Mouse (Mus musculus) frontal cortex, adult (tissue): ENCODE results near the gene Ccdc117.
"Not testable (repeated sequence)": the region's sequence is repeated elsewhere in the genome, so short reads cannot be mapped to it uniquely, and the experiment has no call there.

ENCODE experiments used
- ATAC-seq: cut with Nextera tagmentation; 2 replicates; pipeline ENCODE4 v1.9.2; 2017; ENCODE audit warnings: mild to moderate bottlenecking, moderate library complexity, mixed read lengths; ENCODE audit not compliant: low TSS enrichment

Ccdc117 gene

DNA sequence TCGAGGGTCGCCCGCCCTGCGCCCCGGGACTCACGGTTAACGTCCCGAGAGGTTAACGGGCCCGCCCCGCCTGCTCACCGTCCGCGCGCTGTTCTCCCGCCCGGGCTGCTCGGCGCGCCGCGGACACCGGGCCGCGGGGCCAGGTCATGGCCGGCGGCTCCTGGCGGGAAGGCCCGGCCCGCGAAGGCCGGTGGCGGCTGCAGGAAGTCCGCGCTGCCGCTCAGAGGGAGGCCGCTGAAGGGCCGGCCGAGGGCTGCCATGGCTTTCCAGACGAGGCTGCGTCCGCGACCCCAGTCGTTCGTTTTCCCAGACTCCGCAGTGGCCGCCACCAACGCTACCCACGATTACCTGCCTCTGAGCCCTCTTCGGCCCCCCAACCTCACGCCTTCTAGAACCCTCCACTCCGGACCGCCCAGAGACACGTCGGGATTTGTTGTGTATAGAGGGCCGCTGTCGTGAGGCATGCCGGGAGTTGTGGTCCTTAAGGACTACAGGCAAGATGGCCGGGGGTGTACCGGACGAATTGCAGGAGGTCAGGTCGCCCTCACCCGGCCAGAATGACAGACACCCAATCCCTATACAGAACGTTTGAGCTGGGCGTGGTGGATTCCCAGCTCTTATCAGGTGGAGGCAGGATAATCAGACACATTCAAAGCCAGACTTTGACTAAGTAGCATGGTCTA is at the start of gene Ccdc117:
Gene Ccdc117, minus strand, starts transcription at position 389 of the 683 bp plus-strand sequence.
- ATAC-seq, result peak; percentile 99

DNA sequence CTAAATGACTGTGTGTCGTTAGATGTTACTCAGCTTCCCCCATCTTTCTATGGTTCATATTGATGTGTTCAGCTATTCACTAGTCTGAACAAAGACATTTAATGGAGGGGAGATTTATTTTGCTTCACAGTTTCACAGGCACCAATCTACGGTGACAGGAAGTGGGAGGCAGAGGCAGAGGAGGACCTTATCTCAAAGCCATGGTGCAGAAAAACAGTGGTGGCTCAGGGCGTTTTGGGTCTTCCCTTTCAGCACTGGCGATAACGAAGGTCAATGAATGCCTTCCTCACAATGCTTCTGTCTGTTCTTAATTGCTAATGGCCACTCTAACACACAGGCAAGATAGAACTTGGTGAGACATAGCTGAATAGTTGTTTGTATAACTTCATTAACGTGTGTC is 33.1 kb upstream of the Ccdc117 start:
- no peak for ATAC-seq

DNA sequence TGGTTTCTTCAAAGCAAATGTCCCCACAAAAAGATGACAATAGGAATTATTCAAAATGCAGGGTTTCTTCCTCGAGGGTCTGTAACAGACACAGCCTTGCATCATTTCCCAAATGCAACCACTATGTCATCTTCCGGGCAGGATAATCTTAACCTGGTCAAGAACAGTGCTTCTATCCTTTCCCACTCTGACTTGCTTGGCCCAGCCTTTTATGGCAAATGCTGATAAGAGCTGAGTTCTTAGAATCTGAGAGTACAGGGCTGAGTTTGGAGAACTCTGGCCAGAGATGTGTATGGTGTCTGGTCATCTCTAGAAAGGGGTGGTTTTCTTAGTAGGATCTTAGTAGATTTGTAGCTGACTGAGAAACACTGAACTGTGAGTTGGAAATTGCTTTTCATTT is 31.8 kb upstream of the Ccdc117 start:
- ATAC-seq, result no peak

DNA sequence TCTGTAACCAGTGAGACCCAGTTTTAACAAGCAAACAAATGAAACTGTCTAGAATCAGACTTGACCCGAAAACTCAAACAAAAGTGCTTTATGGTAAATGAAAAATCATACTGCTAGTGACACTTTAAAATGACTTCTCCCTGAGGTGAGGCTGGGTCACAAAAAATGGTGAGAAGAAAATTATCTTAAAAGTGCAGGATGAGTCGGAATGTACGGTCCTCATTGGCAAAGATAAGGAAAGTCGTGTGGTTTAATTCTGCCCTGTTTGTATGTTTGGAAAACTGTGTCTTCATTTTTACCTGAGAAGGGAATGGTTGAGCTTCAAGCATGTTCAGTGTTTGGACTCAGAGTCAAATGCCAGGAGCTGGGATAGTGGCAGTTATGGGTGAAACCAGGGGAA is 29.9 kb upstream of the Ccdc117 start:
- ATAC-seq, result no peak

DNA sequence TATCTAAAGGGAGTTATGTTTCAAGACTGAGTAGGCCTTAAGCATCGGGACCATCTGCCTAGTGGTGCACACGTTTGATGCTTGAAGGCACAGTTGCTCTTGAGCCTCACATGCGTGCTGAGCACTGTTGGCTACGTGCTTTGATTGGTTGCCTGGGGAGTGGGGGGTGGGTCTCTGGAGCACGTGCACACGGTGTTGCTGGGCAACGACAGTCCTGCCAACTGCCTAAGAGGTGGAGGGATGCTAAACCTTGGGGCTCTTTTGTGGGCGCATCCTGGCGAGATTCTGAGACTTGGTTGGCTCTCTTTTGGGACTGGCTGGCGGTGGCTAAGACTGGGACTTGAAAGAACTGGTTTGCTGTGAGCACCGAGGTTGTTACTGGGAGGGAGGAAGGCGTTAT is 27.5 kb upstream of the Ccdc117 start, which contains the start of gene Ankrd36:
Gene Ankrd36, plus strand, starts transcription at position 211 of the 400 bp plus-strand sequence.
- ATAC-seq, result no peak

DNA sequence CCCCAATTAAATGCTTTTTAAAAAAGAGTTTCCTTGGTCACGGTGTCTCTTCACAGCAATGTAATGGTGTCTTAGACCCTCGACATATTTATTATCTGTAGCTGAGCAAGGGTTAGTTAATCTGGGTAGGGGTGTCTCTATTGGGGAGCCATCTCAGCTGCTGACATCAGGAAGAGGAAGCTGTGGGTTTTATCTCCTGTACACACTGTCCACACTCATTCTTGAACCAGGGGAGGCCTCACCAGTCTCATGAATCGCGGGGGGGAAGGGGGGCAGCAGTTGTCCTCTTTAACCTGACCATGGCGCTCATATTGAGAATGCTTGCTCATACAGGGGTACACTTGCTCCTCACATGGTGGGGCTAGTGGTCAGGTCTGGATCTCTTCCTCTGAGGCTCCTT is 26.1 kb upstream of the Ccdc117 start:
- no peak for ATAC-seq

DNA sequence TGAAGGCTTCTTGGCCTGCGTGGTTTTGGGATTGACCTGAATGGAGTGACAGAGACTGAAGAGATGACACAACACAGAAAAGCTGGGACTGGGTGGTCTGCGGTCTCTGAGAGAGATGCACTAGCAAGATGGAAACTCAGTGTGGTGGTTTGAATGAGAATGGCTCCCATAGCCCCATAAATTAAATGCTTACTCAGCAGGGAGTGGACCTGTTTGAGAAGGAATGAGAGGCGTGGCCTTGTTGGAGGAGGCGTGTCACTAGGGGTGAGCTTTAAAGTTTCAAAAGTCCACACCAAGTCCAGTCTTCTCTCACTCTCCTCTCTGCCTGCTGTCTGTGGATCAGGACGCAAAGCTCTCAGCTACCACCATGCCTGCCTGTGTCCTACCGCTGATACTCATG is 25.7 kb upstream of the Ccdc117 start:
- no peak for ATAC-seq

DNA sequence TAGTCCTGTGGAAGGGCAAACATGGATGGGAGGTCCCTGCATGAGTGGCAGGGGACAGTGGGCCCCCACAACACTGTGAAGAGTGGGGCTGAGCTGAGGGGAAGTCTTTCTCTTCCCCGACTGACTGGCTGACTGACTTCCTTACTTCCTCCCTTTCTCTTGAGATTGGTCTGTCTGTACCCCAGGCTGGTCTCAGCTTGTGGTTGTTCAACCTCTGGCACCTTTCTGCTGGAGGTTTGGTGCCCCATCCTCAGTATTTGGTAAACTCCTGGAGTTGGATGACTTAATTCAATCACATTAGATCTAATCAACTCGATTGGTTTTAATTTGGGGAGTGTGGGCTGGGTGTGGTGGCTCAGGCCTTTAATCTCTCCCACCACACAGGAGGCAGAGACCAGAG is 24.5 kb upstream of the Ccdc117 start:
- ATAC-seq, result no peak

DNA sequence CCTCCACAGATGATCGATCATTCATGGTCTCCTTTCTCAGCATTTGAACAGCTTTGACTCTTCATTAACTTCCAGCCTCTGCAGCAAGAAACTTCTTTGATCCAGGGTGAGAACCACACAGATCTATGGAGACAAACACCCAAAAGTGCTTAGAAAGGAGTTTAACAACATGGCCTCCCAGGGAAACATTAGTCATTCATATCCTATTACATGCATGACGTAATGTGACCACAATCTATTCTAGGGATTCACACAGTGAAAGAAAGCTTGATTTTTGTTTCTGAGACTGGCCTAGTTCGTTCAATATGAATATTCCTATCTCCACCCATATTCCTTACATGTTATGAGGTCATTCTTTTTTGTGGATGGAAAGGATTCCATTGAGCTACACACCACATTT is 23.6 kb upstream of the Ccdc117 start:
- no peak for ATAC-seq

DNA sequence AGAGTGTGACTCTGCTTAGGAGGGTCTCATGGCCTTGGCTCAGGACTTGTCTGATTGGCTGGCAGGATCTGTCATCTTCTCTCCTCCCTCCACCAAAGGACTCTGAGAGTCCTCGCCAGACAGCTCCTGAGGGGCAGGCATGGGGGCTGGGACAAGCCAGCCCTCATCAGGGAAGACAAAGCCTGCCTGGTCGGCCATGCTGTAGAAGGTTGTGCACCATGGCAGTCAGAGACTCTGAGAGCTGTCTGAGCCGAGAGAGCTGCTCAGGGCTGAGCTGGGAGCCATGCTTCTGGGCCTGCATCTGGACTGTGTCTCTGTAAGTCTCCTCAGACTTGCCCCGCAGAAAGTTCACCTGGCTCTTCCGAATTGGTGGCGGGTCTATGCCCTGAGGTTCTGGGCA is 21.9 kb upstream of the Ccdc117 start:
- no peak for ATAC-seq

DNA sequence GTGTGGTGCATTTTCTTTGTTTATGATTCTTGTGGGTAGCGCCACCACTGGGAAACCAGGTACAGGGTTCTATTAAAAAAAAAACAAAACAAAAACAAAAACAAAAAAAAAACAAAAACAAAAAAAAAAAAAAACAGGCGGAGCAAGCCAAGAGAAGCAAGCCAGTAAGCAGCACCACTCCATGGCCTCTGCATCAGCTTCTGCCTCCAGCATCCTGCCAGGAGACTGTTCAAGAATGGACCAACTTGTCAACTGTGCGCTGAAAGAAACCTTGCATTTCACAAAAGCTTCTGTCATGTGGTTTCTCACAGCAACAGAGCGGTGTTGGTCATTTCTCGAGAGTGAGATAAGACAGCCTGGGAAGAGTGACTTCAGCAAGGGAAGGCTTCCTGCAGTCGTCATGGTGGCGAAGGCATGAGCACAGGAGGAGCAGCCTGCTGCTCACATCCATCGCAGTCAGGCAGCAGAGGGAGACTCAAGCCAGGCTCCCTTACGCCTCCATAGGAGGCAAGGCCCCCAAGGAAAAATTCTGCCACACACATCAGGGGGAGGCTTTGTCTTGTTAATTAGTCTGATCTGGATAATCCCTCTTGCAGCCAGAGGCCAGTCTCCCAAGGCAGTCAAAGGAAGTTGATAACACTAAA is 20.8 kb upstream of the Ccdc117 start:
- no peak for ATAC-seq

DNA sequence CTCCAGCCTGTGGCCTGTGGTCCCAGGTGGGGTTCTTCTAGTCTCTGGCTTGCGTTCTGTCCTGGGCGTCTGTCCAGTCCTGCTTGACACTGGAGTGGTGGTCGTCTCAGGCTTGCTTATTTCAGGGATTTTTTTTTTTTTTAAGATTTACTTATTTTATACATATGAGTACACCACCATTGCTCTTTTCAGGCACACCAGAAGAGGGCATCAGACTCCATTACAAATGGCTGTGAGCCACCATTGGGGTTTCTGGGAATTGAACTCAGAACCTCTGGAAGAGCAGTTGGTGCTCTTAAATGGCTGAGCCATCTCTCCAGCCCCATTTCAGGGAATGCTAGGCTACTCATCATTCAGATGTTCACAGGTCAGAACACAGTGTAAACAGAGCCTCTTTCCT is 18.3 kb upstream of the Ccdc117 start:
- ATAC-seq, result no peak

DNA sequence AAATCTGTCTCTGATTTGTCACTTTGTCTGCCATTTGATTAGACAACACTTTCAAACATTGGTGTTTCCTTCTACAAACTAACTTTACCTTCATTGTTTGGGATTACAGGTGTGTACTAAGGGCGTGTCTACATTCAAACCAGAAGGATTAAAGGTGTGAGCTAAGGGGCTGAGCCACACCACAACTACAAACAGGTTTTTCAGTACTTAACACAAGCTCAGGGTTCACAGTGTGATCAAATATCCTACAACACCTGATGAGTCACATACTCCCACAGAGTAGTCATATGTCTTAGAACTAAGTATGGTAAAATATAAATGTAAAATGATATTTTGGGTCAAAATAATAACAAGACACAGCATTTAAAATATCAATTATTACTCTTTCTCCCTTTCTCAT is 9.9 kb upstream of the Ccdc117 start:
- no peak for ATAC-seq

DNA sequence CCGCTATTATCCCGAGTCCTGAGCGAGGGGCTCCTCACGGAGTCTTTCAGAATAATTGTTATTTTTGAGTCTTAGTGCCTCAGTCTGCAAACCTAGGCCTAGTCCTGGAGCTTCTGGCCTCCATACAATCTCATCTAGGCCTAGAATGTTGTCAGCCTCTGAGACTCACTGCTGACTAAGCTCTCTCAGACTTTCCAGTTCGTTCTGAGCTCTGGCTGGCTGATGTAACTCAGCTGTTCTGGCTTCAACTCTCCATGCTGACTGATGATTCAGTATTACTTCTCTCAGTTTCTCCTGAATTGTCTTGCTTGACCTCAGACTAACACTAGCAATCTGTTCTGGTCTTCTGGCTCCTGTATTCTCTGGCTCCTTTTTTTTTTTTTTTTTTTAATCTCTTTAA is 9.4 kb upstream of the Ccdc117 start:
- ATAC-seq, result no peak

DNA sequence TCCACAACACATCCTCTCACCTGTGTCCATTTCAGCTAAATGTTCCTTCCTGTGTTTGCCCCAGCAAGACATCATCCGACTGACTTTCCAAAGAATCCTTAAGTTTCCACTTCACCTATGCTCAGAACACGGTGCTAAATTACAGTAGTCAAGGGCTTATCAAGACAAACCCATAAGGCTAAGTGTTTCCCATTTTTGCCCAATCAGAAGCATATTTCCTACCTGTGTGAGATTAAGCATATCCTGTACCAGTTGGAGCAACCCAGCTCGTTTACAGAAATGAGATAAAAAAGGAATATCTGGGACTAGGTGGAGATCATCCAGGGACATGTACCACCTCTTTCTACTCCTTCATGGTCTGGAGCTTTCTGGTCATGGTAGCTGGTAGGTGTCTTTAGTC is 4.7 kb upstream of the Ccdc117 start:
- ATAC-seq, result no peak

DNA sequence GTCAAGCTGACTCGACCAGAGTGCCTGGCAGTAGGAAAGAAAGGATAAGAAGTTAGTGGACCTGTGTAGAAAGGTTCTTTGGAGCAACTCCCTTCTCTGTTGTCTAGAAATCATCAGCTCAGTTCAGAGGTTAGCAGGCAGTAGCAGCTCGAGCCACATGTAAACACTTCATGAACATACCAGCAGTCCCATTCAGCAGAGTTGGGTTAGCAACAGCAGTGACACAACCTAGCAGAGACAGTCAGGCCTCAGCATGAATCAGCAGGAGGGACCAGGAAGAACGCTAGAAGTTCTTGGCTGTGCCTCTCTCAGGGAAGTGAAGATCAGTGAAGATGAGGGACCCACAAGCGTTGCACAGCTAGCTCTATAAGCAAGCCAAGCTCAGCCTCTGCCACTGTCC is 3.5 kb upstream of the Ccdc117 start:
- ATAC-seq, result no peak

DNA sequence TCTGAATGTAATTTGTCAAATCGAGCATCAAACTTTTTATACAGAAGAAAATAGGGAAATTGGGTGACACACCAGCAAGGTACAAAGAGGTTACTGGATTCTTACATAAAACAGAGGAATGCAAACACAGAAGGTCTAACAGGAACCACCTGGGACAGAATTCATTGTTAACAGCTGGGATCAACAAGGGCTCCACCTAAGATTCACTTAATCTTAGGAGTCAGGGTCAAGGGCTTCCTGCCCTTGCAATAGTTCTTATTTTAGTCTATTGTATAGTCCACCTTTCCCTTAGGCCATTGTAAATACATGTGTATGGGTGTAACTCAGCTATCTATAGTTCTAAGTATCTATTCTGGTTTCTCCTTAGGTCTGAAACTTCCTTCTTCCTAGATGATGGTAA is 2.7 kb upstream of the Ccdc117 start:
- not testable (repeated sequence) for ATAC-seq

DNA sequence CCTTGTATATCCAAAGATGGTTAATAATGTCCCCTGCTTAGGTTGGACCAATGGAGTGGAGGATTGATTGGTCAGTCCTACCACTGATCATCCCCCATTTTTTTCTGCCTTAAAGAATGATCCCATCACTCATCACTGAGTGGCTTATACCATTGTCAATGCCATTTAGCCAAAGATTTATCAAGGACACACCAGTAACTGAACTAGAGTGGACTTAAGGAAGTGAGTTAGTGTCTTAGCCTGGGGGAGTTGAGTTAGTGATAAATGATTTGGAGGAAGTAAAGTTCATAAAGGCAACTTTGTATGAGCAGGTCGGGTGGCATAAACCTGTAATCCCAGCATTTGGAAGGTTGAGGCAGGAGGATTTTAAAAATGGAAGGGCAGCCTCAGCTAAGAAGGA is 1.3 kb upstream of the Ccdc117 start:
- ATAC-seq, result no peak

DNA sequence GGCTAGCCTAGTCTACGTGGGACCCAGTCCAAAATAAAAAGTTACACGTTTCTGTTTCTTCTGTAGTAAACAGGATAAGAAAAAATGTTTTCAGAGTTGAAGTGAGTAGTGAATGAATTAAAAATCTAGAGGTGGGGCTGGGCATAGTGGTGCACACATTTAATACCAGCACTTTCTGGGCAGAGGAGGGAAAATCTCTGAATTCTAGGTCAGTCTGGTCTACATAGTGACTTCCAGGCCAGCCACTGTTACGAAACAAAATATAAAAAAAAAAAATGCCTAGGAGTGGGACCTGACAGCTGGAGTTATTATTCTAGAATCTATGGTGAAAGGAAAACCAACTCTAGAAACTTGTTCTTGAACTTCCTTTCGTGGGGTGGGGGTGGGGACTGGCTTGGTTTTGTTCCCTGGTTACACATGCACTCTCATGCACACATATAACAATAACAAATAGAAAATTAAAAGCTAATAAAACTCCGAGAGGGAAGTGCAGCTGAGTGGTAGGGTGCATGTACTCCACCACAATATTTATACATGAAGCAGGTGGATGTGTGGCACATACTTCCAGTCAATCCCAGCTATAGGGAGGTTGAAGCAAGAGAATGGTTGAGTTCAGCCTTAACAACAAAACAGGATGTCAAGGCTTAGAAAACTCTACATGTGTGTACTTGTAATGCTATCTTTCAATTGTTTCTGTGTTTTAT is 647 bp upstream of the Ccdc117 start:
- no peak for ATAC-seq

DNA sequence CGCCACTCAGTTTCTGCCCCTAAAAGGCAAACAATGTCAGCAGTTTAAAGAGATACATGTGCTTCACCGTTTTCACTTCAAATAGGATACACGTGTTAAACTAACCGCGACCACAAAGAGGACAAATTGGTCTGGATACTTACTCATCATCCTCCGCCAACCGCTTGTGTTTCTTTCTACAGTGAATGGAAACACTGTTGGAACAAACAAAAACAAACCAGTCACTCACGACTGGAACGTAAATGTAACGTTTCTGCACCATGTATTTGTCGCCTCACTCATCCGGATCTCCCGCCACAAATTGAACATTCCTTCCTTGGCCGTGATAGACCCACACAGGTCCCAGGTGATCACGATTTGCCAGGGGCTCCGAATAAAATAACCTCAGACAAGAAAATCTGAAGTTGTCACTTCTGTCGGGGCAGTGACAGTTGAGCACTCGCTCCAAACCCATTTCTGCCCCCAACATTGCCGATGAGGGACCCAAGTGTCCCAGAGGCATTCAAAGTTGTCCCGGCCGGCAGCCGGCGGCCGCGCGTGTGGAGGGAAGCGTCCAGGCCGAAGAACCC is 673 bp downstream of the Ccdc117 start:
- peak; percentile 3; the same call in 1 of the 2 replicates for ATAC-seq

DNA sequence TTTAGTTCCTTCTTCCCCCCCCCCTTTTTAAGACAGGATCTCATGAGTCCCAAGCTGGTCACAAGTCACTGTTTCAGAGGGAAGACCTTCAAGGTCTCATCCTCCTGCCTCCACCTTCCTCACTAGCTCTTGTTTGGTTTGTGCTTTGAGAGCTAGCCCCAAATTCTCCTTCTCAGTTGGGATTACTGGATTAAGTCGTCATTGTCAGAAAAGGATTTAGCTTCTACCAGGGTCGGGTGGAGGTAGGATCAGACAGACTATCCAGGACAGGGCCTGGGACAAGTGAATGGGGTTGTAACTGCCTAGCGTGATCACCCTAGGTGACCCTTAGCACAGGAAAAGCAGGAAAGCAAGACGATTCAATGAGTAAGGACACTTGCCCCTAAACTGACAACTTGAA is 1.7 kb downstream of the Ccdc117 start:
- no peak for ATAC-seq

DNA sequence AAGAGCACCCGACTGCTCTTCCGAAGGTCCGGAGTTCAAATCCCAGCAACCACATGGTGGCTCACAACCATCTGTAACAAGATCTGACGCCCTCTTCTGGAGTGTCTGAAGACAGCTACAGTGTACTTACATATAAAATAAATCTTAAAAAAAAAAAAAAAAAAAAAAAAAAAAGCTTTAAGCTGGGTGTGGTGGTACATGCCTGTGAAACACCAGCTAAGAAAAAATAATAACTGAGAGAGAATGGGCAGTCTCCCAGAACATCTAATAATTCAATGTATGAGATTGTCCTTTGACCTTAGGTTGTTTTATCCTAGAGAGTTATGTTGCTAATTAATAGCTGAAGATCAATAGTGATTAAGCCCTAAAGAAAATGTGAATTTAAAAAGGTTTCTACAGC is 4.5 kb downstream of the Ccdc117 start:
- not testable (repeated sequence) for ATAC-seq

DNA sequence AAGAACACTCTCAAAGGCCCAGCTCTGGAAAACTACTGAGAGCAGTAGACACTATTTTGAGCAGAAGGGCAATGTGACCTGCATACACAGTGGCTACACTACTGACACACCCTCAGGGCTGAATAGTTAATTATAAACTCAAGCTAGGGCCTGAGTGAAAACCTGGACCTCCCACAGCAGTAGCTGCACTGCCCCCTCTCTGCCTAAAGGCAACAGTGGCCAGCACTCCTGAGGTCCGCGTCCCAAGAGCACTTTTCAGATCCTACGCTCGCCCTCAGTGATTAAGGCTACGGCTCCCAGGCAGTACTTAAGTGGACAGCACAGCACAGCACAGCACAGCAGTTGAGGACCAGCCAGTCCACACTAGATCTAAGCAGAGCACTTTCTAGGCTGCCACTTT is 8.9 kb downstream of the Ccdc117 start:
- no peak; the same call in 1 of the 2 replicates for ATAC-seq
